In genomic region chr3:30243776-30244275, GRCm38 (mm10) we compare ENCODE assay signal across 12 mouse cellular contexts.
DNase-seq lines count a peak whose midpoint lies in the region; TF ChIP-seq lines count a peak whose summit lies in the region.
"Had no signal": no experiment of that assay in that cellular context is flagged by ENCODE, and none has a peak within 500 bp of the region (broad histone marks: within the 10 kb centered on the region; RNA-seq: fewer than 3 reads in every experiment).

No protein-coding gene starts in this region.

- peaks cover 5% of the 10 kb centered on the region for H3K4me1 ChIP-seq in embryonic fibroblast, embryonic 13.5 days (ENCODE audit: control insufficient read depth, insufficient read depth, low read length)
- H3K4me1 ChIP-seq in limb, embryonic 10.5 days = peaks cover 65% of the 10 kb centered on the region
- H3K4me1 ChIP-seq: forebrain, embryonic 13.5 days had no signal

- intact Hi-C loops in heart, postnatal 25 days (cut with DNase I) = loop anchor here (10.0 kb wide), 1 partner anchor 229 kb away; no protein-coding TSS in a partner anchor

- no peaks in the 10 kb centered on the region for H3K27me3 ChIP-seq in limb, embryonic 10.5 days (ENCODE audit: low read depth, poor library complexity, severe bottlenecking)
- H3K27me3 ChIP-seq: embryonic facial prominence, embryonic 13.5 days; forebrain, embryonic 13.5 days had no signal

- H3K36me3 ChIP-seq in limb, embryonic 10.5 days = no peaks in the 10 kb centered on the region
- H3K36me3 ChIP-seq: embryonic facial prominence, embryonic 13.5 days; midbrain, embryonic 12.5 days had no signal

- 63% methylated on average over 8 of the region's 8 CpGs for WGBS in limb, embryonic 10.5 days

- no peak for TF ChIP-seq CTCF in embryonic fibroblast, embryonic 13.5 days (IDR thresholded peaks at IDR 0.05; ENCODE audit: borderline replicate concordance, insufficient read depth, low read length)

- H3K4me3 ChIP-seq in embryonic fibroblast, embryonic 13.5 days (ENCODE audit: insufficient read depth, low read length) = no peak overlapping the region
- H3K4me3 ChIP-seq in limb, embryonic 10.5 days = no peak overlapping the region
- H3K4me3 ChIP-seq: embryonic facial prominence, embryonic 13.5 days; forebrain, embryonic 13.5 days; midbrain, embryonic 12.5 days had no signal

- peak overlapping the region; percentile 97 for H3K27ac ChIP-seq in embryonic fibroblast, embryonic 13.5 days (ENCODE audit: insufficient read depth, low read length)
- peak overlapping the region; percentile 82 for H3K27ac ChIP-seq in limb, embryonic 10.5 days
- H3K27ac ChIP-seq: embryonic facial prominence, embryonic 13.5 days; forebrain, embryonic 13.5 days; midbrain, embryonic 12.5 days had no signal

- no peaks in the 10 kb centered on the region for H3K9me3 ChIP-seq in limb, embryonic 10.5 days (replicated peaks)
- H3K9me3 ChIP-seq: embryonic facial prominence, embryonic 13.5 days; forebrain, embryonic 13.5 days; midbrain, embryonic 12.5 days had no signal

- TF ChIP-seq POLR2A in embryonic fibroblast, embryonic 13.5 days (IDR thresholded peaks at IDR 0.05; ENCODE audit: low read depth, low read length) = no peak

- peak; percentile 43 to 55 for DNase-seq in heart, adult 9 months (ENCODE audit: low spot score in 2 of 2)
- DNase-seq in heart, postnatal 25 days (ENCODE audit: low spot score) = no peak
- peak; percentile 88 for DNase-seq in adipocyte (ENCODE audit: low spot score)
- DNase-seq in limb, embryonic 10.5 days (ENCODE audit: low spot score) = no peak
- no peak for DNase-seq in layer of hippocampus, postnatal 36 days
- no peak for DNase-seq in layer of hippocampus, postnatal 10 days (ENCODE audit: low spot score in 2 of 2)
- DNase-seq: right cerebral cortex, postnatal 25 days; thymus, adult 18-20 months had no signal

Comparison
In these comparisons a context has a peak if more than half of its experiments do, and no peak if none do; other contexts are left out.
1. DNase-seq: peak in heart, adult 9 months (2 of 2) and adipocyte (single experiment); none in heart, postnatal 25 days (single experiment), limb, embryonic 10.5 days (single experiment), layer of hippocampus, postnatal 36 days (0 of 2) and layer of hippocampus, postnatal 10 days (0 of 2).